Mouse (Mus musculus) lung, embryonic 16.5 days (tissue): ENCODE data around the gene 4930438A08Rik. TPM values are rescaled to one million over a fixed set of nuclear protein-coding genes. Genes with fewer than 3 reads are reported as not detected.
"Not testable (repeated sequence)": the region's sequence is repeated elsewhere in the genome, so short reads cannot be mapped to it uniquely, and the experiment has no call there.

Source experiments
- ATAC-seq: fragments of 200-750 bp; cut with Nextera tagmentation; 2 replicates; pipeline ENCODE4 v1.8.0; 2017; ENCODE audit warnings: low read depth, mild to moderate bottlenecking, moderate library complexity
- H3K27ac ChIP-seq: fragments of 300-500 bp; sonication (generic); 2 replicates; pipeline ENCODE4 v1.5.1; 2014; ENCODE audit warnings: mild to moderate bottlenecking, control low read depth, low read length
- H3K27me3 ChIP-seq: fragments of 300-500 bp; sonication (generic); 2 replicates; pipeline ENCODE4 v1.6.1; 2014; ENCODE audit warnings: low read depth, low read length, mixed read lengths; ENCODE audit not compliant: control insufficient read depth, insufficient read depth
- H3K36me3 ChIP-seq: fragments of 300-500 bp; sonication (generic); 2 replicates; pipeline ENCODE4 v1.6.1; 2014; ENCODE audit warnings: low read length; ENCODE audit not compliant: control insufficient read depth, insufficient read depth
- H3K4me1 ChIP-seq: fragments of 300-500 bp; sonication (generic); replicated peaks from 2 replicates; pipeline ENCODE4 v1.6.1; 2014; ENCODE audit warnings: low read length, mixed read lengths; ENCODE audit not compliant: control insufficient read depth, insufficient read depth
- H3K4me2 ChIP-seq: fragments of 300-500 bp; sonication (generic); 2 replicates; pipeline ENCODE4 v1.6.1; 2014; ENCODE audit warnings: low read depth, low read length, control low read depth
- H3K4me3 ChIP-seq: fragments of 300-500 bp; sonication (generic); 2 replicates; pipeline ENCODE4 v1.5.1; 2014; ENCODE audit warnings: mild to moderate bottlenecking, low read length, control low read depth
- H3K9ac ChIP-seq: fragments of 300-500 bp; sonication (generic); 2 replicates; pipeline ENCODE4 v1.6.1; 2014; ENCODE audit warnings: low read length, control low read depth
- H3K9me3 ChIP-seq: fragments of 300-500 bp; sonication (generic); 2 replicates; pipeline ENCODE4 v1.6.1; 2016; ENCODE audit warnings: low read length; ENCODE audit not compliant: control insufficient read depth
- WGBS: fragments of 180-500 bp; shearing (Covaris S2); extraction: QIAGEN DNeasy Blood & Tissue Kit; methylation state at CpG from one replicate; pipeline ENCODE4 v1.1.7; 2014; 5-methylcytosine and 5-hydroxymethylcytosine counted together
- polyA plus RNA-seq: library from polyadenylated mRNA; unstranded; fragments of >200 nt; fragmentation: Nextera tagmentation; extraction: Ambion mirVana; gene quantifications from 2 replicates; pipeline ENCODE4 v1.2.1, GENCODE M21; 2015

4930438A08Rik gene
- polyA plus RNA-seq = 0.10 TPM in 1 of 2 replicates, not detected in the other

DNA sequence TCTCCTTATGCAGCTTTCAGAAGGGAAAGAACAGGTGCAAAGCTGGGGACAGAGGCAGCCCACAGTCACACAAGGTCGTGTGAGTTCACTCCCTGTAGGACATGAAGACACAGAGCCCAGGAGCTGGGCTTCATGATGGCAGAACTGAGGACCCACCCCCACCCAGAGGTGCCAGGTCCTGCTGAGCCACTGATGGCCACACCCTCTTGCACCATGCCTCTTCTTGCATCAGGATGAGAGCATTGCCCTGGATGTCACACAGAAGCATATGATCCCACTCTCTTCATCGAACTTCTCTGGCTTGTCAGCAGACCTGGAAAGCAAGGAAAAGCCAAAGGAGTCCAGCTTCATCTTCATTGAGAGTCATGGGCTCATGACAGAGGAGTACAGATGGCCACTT lies at the start of gene 4930438A08Rik:
Gene 4930438A08Rik, plus strand, starts transcription at position 228 of the 400 bp plus-strand sequence.
- WGBS = 39% methylated on average over 2 of the region's 2 CpGs
- Histone ChIP-seq H3K36me3 (no peaks in the 10 kb centered on the region), H3K4me3 (no peak within 1 kb of the TSS), H3K27ac (no peak within 1 kb of the TSS), H3K9me3 (no peaks in the 10 kb centered on the region), H3K4me1 (no peaks in the 10 kb centered on the region), H3K27me3 (no peaks in the 10 kb centered on the region), H3K9ac (no peak within 1 kb of the TSS), H3K4me2 (no peak within 1 kb of the TSS)
- no peak for ATAC-seq

DNA sequence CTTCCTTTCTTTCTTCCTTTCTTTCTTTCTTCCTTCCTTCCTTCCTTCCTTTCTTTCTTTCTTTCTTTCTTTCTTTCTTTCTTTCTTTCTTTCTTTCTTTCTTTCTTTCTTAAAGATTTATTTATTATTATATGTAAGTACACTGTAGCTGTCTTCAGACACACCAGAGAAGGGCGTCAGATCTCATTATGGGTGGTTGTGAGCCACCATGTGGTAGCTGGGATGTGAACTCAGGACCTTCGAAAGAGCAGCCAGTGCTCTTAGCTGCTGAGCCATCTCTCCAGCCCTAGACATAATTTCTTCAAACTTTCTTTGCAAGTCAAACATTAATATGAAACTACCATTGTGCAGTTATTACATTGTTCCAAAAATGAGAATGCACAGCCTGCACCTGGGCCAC lies 49.7 kb upstream of the 4930438A08Rik start:
- H3K9ac ChIP-seq, H3K4me3 ChIP-seq, H3K36me3 ChIP-seq, H3K4me1 ChIP-seq, H3K4me2 ChIP-seq, ATAC-seq, H3K27ac ChIP-seq, H3K9me3 ChIP-seq, H3K27me3 ChIP-seq: not testable (repeated sequence)
- 55% methylated on average over 2 of the region's 2 CpGs for WGBS

DNA sequence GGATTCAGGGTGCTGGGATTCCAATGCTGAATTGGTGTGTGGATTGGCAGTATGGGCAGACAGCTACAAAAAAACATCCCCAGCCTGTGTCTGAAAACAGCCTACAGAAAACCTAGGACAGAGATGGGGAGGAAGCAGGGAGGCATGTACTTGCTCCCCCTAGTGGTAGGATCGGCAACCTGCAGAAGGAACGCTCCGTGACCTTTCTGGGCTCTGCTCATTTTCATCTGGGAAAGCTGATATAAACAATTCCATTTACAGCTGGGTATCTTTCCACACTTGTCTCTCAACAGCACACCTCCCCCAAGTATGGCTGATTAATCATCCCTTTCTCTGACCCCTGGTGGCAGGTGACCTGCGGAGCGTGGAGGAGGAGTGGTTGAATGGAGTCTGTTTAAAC lies 48.9 kb upstream of the 4930438A08Rik start:
- WGBS = 8% methylated on average over 5 of the region's 5 CpGs
- no peak overlapping the region for H3K9ac ChIP-seq
- H3K4me2 ChIP-seq = peak overlapping the region; percentile 29; the same call in 1 of the 2 replicates
- ATAC-seq = peak; percentile 73
- no peak overlapping the region for H3K27ac ChIP-seq
- H3K4me3 ChIP-seq = no peak overlapping the region
- H3K27me3 ChIP-seq = no peaks in the 10 kb centered on the region
- no peaks in the 10 kb centered on the region for H3K36me3 ChIP-seq
- H3K9me3 ChIP-seq = no peaks in the 10 kb centered on the region
- H3K4me1 ChIP-seq = peaks cover 8% of the 10 kb centered on the region; the same call in 1 of the 2 replicates

DNA sequence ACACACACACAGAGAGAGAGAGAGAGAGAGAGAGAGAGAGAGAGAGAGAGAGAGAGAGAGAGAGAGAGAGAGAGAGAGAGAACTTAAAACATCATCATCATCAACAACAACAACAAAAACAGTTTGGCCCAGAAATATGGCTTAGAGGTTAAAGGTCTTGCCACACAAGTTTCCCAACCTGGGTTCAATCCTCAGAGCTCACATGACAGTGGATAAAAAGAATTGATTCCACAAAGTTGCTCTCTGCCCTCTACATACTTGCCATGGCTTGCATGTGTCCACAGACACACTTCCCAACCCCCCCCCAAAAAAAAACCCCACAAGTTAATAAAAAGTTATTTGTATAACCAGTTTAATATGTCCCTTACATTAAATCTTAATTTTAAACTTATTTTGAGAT lies 48.2 kb upstream of the 4930438A08Rik start:
- Histone ChIP-seq H3K4me2 (no peak overlapping the region), H3K4me1 (peaks cover 8% of the 10 kb centered on the region; the same call in 1 of the 2 replicates), H3K9me3 (no peaks in the 10 kb centered on the region), H3K9ac (no peak overlapping the region), H3K36me3 (no peaks in the 10 kb centered on the region), H3K27ac (no peak overlapping the region), H3K27me3 (no peaks in the 10 kb centered on the region), H3K4me3 (no peak overlapping the region)
- no peak for ATAC-seq

DNA sequence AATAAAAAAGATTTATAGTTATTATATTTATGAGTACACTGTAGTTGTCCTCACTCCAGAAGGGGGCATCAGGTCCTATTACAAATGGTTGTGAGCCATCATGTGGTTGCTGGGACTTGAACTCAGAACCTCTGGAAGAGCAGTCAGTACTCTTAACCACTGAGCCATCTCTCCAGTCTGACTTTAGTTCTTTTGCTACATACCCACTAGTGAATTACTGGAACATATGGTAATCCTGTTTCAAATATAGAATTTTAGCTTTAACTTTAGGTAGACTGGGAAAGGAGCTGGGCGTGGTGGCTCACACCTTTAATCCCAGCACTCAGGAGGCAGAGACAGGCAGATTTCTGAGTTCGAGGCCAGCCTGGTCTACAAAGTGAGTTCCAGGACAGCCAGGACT lies 46.6 kb upstream of the 4930438A08Rik start:
- ATAC-seq, H3K27me3 ChIP-seq, H3K9ac ChIP-seq, H3K27ac ChIP-seq, H3K4me3 ChIP-seq, H3K9me3 ChIP-seq, H3K4me2 ChIP-seq, H3K36me3 ChIP-seq, H3K4me1 ChIP-seq: not testable (repeated sequence)
- WGBS = 83% methylated on average over 2 of the region's 2 CpGs

DNA sequence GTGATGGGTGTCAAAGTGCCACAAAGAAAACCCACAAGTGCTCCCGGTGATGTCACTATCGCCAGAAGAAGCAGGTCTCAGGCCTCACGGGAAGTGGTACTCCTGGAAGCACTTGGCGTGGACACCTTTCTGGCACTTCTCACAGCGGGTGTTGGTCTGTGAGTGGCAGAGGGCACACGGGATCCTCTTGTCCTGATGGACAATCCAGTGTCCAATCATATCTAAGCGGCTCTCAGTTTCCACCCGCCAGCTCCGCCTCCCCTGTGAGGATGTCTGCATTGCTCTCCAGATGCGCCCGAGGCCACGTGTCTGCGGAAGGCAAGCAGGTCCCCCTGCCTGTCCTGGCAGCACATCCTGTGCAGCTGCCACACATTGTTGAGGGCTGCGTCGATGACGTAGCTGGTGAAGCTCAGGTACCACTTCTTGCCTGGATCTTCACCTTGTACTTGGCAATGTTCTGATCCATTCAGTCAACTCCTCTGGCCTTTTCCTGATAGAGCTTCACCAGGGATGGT lies 44.1 kb upstream of the 4930438A08Rik start:
- no peak overlapping the region for H3K27ac ChIP-seq
- no peak overlapping the region for H3K4me3 ChIP-seq
- no peaks in the 10 kb centered on the region for H3K9me3 ChIP-seq
- H3K4me1 ChIP-seq = peaks cover 3% of the 10 kb centered on the region; the same call in 1 of the 2 replicates
- no peak overlapping the region for H3K9ac ChIP-seq
- H3K4me2 ChIP-seq = no peak overlapping the region
- WGBS = 49% methylated on average over 16 of the region's 16 CpGs
- H3K36me3 ChIP-seq = no peaks in the 10 kb centered on the region
- no peaks in the 10 kb centered on the region for H3K27me3 ChIP-seq
- no peak for ATAC-seq

DNA sequence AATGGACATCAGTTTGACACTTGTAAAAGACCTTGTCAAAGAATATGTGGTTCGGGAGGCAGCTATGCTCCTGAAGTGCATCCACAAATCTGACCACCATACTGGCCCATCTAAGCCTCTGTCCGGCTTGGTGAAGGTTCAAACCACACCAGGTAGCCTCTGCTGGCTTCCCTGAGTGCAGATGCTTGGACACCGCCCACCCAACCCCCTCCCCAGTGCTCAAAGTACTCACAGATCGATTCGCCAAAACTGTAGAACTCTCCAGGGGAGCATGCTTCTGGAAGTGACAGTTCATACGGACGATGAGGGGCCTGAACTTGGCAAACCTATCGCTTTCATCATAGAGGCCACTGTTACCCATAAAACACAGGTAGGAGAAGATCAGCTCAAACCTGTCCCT lies 43.4 kb upstream of the 4930438A08Rik start:
- ATAC-seq = no peak
- Histone ChIP-seq H3K27ac (no peak overlapping the region), H3K4me2 (no peak overlapping the region), H3K9me3 (no peaks in the 10 kb centered on the region), H3K36me3 (no peaks in the 10 kb centered on the region), H3K4me3 (no peak overlapping the region), H3K27me3 (no peaks in the 10 kb centered on the region), H3K4me1 (no peaks in the 10 kb centered on the region), H3K9ac (no peak overlapping the region)
- WGBS = 78% methylated on average over 8 of the region's 8 CpGs

DNA sequence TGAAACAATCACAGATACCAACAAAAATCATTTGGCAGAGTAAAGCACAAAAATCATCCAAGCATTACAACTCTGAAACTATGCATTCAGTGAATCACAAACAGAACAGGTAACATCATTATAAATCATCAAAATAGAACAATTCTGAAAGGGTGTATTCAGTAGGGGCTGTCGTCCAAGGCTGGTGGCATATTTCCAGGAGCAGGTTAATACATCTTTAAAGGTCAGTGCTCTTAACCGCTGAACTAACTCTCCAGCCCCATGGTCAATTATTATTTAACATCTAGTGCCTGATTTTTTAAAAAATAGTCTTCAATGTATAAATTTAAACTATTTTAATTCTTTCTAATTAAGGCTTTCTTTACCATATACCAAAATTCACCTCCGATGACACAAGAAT lies 40.0 kb upstream of the 4930438A08Rik start:
- not testable (repeated sequence) for H3K27ac ChIP-seq, H3K27me3 ChIP-seq, H3K9me3 ChIP-seq, ATAC-seq, H3K4me3 ChIP-seq, H3K9ac ChIP-seq, H3K36me3 ChIP-seq, H3K4me2 ChIP-seq, H3K4me1 ChIP-seq
- WGBS = 68% methylated on average over 3 of the region's 3 CpGs

DNA sequence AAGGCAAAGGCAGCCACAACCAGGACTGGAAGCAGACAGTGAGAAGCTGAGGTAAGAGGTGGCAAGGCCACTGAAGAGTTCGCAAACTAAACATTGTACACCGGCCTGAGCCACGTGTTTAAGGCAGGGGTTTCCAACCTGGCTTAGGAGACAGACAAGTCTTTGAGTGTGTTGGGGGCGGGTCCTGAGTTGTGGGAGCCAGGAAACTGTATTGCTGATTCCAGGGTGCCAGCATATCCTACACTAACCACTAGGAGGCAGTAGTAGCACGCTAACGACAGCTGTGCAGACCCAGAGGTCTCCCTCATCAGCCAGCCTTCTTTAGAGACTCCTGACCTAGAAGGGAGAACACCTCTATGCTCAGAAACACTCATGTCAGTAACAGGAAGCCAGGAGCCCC lies 39.4 kb upstream of the 4930438A08Rik start:
- 15% methylated on average over 6 of the region's 6 CpGs for WGBS
- H3K27me3 ChIP-seq = no peaks in the 10 kb centered on the region
- H3K4me3 ChIP-seq = no peak overlapping the region
- H3K4me2 ChIP-seq = no peak overlapping the region
- ATAC-seq = no peak
- H3K9ac ChIP-seq = no peak overlapping the region
- 0 out of 2 replicates have a peak, but pooled peaks cover 3% of the 10 kb centered on the region for H3K4me1 ChIP-seq
- no peak overlapping the region for H3K27ac ChIP-seq
- H3K36me3 ChIP-seq = no peaks in the 10 kb centered on the region
- no peaks in the 10 kb centered on the region for H3K9me3 ChIP-seq
